Mouse (Mus musculus) liver, postnatal 0 days (tissue): ENCODE measurements around the gene Mmp14. TPM values are rescaled to one million over a fixed set of nuclear protein-coding genes. Genes with fewer than 3 reads are reported as not detected.

Experiments used
- ATAC-seq: fragments of 200-750 bp; cut with Nextera tagmentation; 2 replicates; pipeline ENCODE4 v1.8.0; 2017; ENCODE audit warnings: mild to moderate bottlenecking, moderate library complexity
- DNase-seq: peaks from one replicate; pipeline ENCODE4 v3.0.0-alpha.2; 2016
- H3K27ac ChIP-seq: fragments of 300-500 bp; sonication (generic); 2 replicates; pipeline ENCODE4 v1.5.1; 2014; ENCODE audit warnings: antibody characterized with exemption, moderate library complexity, mild to moderate bottlenecking, low read depth
- H3K27me3 ChIP-seq: fragments of 300-500 bp; sonication (generic); 2 replicates; pipeline ENCODE4 v1.6.1; 2014; ENCODE audit warnings: low read length, control low read depth, mixed read lengths; ENCODE audit not compliant: insufficient read depth
- H3K36me3 ChIP-seq: fragments of 300-500 bp; sonication (generic); replicated peaks from 2 replicates; pipeline ENCODE4 v1.6.1; 2014; ENCODE audit warnings: mild to moderate bottlenecking, control low read depth, low read length, moderate library complexity, mixed read lengths; ENCODE audit not compliant: insufficient read depth
- H3K4me1 ChIP-seq: fragments of 300-500 bp; sonication (generic); 2 replicates; pipeline ENCODE4 v1.6.1; 2014; ENCODE audit warnings: antibody characterized with exemption, mild to moderate bottlenecking, control low read depth; ENCODE audit not compliant: insufficient read depth
- H3K4me2 ChIP-seq: fragments of 300-500 bp; sonication (generic); 2 replicates; pipeline ENCODE4 v1.6.1; 2014; ENCODE audit warnings: low read depth, mild to moderate bottlenecking, low read length, moderate library complexity, mixed read lengths
- H3K4me3 ChIP-seq: fragments of 300-500 bp; sonication (generic); 2 replicates; pipeline ENCODE4 v1.5.1; 2014; ENCODE audit warnings: low read depth, low read length
- H3K9ac ChIP-seq: fragments of 300-500 bp; sonication (generic); replicated peaks from 2 replicates; pipeline ENCODE4 v1.6.1; 2014; ENCODE audit warnings: mild to moderate bottlenecking, moderate library complexity
- H3K9me3 ChIP-seq: fragments of 300-500 bp; sonication (generic); 2 replicates; pipeline ENCODE4 v1.6.1; 2016; ENCODE audit warnings: mild to moderate bottlenecking, control low read depth, low read length, mixed read lengths
- CTCF ChIP-seq: sonication (generic); IDR thresholded peaks from 2 replicates; pipeline ENCODE4 v1.5.1; 2016; ENCODE audit warnings: antibody characterized with exemption, low read depth
- EP300 ChIP-seq: IDR thresholded peaks from 2 replicates; pipeline ENCODE4 v1.6.1; 2016; ENCODE audit warnings: antibody characterized with exemption, low read depth, mild to moderate bottlenecking
- WGBS: fragments of 180-500 bp; shearing (Covaris S2); extraction: QIAGEN DNeasy Blood & Tissue Kit; methylation state at CpG from one replicate; pipeline ENCODE4 v1.1.7; 2014; ENCODE audit not compliant: insufficient replicate concordance; 5-methylcytosine and 5-hydroxymethylcytosine counted together
- polyA plus RNA-seq: library from polyadenylated mRNA; unstranded; fragments of >200 nt; fragmentation: Nextera tagmentation; extraction: Ambion mirVana; gene quantifications from 2 replicates; pipeline ENCODE4 v1.2.1, GENCODE M21; 2015

The Mmp14 gene
- polyA plus RNA-seq, 1 experiment from 2014 or later, result 38.1 TPM

DNA sequence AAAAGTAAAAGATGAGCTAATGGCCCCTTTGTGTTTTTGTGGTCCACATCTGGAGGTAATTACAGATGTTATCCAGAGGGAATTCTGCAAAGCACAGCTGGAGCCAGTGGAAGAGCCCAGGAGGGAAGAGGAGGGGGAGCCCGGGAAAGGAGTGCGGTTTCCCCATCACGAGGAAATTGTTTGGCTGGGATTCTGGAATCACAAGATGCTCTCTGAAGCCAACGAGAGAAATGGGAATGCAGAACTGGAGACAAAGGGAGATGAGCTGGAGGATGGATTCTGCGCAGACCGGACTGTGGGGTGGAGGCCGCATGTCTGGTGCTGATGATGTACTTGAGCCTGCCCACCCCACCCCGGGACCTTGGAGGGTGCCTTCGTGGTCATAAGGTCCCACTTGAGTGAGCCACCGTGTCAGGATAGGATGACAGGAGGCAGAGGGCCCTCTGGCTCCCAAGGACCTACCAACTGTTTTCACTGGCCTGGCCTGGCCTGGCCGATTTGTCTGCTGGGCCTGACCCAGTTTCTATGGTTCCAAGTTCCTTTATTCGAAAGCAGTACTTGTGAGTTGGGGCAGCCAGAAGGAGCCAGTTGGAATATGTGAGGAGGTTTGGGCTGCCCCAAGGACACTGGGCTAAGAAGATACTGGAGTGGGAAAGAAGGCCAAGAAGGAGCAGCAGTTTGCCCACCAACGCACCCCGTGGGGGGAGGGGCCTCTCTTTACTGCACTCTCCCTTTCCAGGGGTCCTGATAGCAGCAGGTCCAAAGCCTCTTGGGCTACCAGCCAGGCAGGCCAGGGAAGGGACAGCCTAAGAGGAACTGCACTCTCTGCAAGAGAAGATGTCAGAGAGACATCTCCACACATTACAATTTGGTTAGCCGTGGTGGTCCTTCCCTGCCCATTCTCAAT is 12.6 kb downstream of the Mmp14 start:
- Histone ChIP-seq H3K4me1 (peaks cover 3% of the 10 kb centered on the region), H3K27me3 (no peaks in the 10 kb centered on the region), H3K36me3 (peaks cover 13% of the 10 kb centered on the region), H3K9me3 (no peaks in the 10 kb centered on the region), H3K4me3 (no peak overlapping the region), H3K4me2 (no peak overlapping the region), H3K27ac (no peak overlapping the region), H3K9ac (no peak overlapping the region)
- no peak for ATAC-seq
- no peak for DNase-seq
- TF ChIP-seq EP300 (no peak), CTCF (no peak)
- WGBS, result 73% methylated on average over 15 of the region's 15 CpGs

DNA sequence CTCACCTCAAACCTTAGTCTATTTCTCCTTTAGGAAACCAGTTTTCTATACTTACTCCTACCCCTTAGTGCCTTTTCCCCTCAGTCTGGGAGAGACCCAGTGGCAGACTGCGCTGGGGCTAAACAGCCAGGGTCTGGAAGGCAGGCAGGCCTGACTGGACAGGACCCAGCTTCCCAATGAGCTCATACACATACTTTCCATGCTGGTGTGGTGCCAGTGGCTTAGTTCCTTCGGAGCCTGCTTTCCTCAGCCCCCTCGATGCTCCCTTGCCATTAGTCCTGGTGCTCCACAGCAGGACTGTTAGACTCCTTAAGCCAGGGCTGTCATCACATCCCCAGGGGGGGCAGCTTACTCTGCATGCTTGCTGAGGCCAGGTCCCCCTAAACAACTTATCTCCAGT is 14.1 kb downstream of the Mmp14 start:
- Histone ChIP-seq H3K27ac (no peak overlapping the region), H3K36me3 (no peaks in the 10 kb centered on the region; the same call in none of the 2 replicates), H3K9me3 (no peaks in the 10 kb centered on the region), H3K4me1 (peaks cover 3% of the 10 kb centered on the region), H3K4me3 (no peak overlapping the region), H3K27me3 (no peaks in the 10 kb centered on the region), H3K9ac (no peak overlapping the region), H3K4me2 (no peak overlapping the region)
- WGBS, result 64% methylated on average over 3 of the region's 3 CpGs
- ATAC-seq (no peak), DNase-seq (no peak)
- TF ChIP-seq EP300 (no peak), CTCF (no peak)

DNA sequence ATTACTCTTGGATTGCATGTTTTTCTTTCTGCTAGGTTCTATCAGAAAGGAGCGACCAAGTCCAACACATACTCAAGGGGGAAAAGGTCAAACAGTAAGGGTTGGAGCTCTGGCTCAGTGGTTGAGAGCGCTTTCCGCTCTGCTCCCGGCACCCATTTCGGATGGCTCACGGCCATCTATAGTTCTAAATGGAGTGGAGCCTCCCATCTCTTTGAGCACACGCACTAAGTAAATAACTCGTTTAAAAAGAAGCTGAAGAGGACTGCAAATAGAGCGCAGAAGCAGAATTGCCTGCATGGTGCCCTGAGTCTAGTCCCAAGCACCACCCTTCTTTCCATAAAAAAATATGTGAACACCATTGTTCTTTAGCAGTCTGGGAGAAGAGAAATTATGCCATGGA is 22.2 kb downstream of the Mmp14 start:
- Histone ChIP-seq H3K9me3 (no peaks in the 10 kb centered on the region), H3K36me3 (no peaks in the 10 kb centered on the region), H3K9ac (no peak overlapping the region), H3K4me1 (peaks cover 6% of the 10 kb centered on the region; the same call in 1 of the 2 replicates), H3K27me3 (no peaks in the 10 kb centered on the region), H3K4me2 (no peak overlapping the region), H3K4me3 (no peak overlapping the region), H3K27ac (no peak overlapping the region)
- no peak for ATAC-seq
- TF ChIP-seq EP300 (no peak), CTCF (no peak)
- WGBS, result 73% methylated on average over 9 of the region's 9 CpGs
- no peak for DNase-seq

DNA sequence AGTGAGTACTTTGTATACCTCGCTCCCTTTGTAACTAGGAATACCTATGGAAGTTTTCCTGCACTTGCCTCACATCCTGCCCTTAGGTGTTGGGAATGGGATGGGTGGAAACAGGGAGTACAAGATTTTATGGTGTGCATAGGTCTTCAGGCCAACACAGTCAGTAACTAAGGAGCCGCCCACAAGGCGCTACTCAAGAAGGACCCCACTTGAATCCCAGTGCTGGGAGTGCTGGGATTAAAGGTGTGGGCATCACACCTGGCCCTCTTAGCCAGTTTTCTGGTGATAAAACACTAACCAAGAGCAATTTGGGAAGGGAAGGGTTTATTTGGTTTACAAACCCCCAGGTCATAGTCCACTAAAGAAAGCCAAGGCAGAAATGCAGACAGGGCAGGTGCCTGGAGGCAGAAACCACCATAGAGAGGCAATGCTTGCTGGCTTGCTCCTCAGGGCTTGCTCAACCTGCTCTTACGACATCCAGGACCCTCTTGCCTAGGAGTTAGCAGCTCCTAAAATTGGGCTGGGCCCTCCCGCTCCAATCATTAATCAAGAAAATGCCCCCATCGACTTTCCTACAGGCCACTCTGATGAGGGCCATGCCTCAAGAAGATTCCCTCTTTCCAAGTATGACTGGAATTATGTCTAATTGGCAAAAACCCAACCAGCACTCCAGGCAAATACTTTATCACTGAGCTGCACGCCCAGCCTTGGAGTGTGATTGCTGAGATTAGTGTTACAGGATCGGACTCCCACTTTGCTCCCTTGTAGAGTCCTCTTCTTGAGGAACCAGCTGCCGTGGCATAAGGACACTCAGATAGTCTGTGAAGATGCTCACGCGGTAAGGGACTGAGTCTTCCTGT is 23.5 kb downstream of the Mmp14 start:
- Histone ChIP-seq H3K4me3 (no peak overlapping the region), H3K36me3 (no peaks in the 10 kb centered on the region), H3K4me2 (no peak overlapping the region), H3K9me3 (no peaks in the 10 kb centered on the region), H3K27me3 (no peaks in the 10 kb centered on the region), H3K9ac (no peak overlapping the region), H3K27ac (no peak overlapping the region), H3K4me1 (peaks cover 6% of the 10 kb centered on the region; the same call in 1 of the 2 replicates)
- TF ChIP-seq CTCF (no peak), EP300 (no peak)
- DNase-seq, result no peak
- no peak for ATAC-seq
- 63% methylated on average over 11 of the region's 11 CpGs for WGBS

DNA sequence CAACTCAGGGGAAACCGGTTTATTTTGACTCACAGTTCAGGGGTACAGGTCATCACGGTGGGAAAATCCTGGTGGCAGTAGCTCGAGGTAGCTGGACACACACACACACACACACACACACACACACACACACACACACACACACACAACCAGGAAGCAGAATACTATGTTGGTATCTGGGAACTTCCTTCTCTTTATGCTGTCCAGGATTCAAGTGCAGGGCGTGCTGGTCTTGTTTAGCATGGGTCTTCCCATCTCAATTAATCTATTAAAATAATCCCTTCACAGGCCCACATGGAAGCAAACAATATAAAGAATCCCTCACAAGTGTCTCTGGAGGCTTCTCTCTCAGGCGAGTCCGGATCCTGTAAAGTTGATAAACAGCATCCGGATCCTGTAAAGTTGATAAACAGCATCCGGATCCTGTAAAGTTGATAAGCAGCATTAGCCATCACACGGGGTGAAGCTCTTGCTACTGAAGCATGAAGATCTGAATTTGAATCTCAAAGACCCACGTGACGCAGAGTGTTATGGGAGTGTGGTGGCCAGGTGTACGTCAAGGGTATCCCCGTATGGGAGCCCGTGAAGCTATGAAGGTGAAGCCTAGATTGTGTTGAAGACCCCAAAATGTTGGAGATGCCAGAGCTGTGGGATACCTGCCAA is 26.6 kb downstream of the Mmp14 start:
- Histone ChIP-seq H3K36me3 (no peaks in the 10 kb centered on the region), H3K4me2 (no peak overlapping the region), H3K9me3 (no peaks in the 10 kb centered on the region), H3K27me3 (no peaks in the 10 kb centered on the region), H3K4me1 (peaks cover 17% of the 10 kb centered on the region), H3K4me3 (no peak overlapping the region), H3K9ac (no peak overlapping the region), H3K27ac (no peak overlapping the region)
- WGBS, result 72% methylated on average over 14 of the region's 14 CpGs
- DNase-seq, result no peak
- no peak for ATAC-seq
- TF ChIP-seq CTCF (no peak), EP300 (0 out of 2 replicates have a peak, but pooled peaks have one; percentile 23)
